Mouse (Mus musculus): ENCODE measurements at regions not wholly inside any gene's neighbourhood (a gene's known extent, or its start where the extent isn't known, plus 50 kb on each side); places are given as distances from the start of the nearest gene placed in this dataset.
A peak's percentile ranks its signal among the peaks of the same experiment; 100 is the strongest.

DNA sequence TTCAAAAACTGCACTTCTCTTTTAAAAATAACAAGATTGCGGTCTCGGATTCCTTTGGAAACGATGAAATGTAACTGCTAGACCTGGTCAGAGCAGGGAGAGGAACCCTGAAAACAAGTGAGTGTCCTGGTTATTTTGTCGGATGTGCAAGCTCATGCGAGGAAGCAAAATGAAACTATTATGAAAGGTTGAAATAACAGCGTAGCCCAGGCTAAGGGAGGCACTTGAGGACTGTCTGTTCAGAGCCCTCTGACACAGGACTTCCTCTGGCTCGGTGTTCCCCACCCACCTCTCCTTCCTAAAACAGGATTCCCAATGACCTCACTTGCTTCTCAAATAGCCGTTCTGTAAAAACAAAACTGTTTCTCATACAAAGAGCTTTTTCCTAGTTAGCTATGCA, 51.3 kb upstream of the S1pr1 start:
- peak in 1 of 2 experiments; percentile 30; a peak in 1 of 4 replicates for ATAC-seq (replicated peaks in 1 of 2; ENCODE audit: insufficient read depth in 1 of 2, low FRiP score in 2 of 2, low TSS enrichment in 1 of 2, low read depth in 1 of 2, poor library complexity in 2 of 2, severe bottlenecking in 2 of 2)

DNA sequence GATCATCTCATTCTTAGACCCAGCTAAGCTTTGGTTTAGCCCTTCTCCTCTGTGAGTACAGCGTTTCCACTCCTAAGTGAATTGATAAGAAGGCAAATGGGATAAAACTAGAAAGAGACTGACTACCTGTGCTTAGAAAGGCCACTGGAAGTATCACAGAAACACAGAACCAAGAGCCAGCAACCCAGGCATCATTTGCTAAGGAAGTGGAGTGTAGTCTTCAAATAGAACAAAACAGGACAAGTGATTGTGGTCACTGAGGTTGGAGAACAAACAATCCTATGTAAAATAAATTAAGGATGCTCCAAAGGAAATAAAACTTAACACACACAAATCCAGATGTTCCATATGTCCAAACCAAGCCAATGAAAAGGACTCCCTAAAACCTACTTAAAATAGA, 53.4 kb upstream of the S1pr1 start:
- no peak for ATAC-seq (replicated peaks in 1 of 2; ENCODE audit: insufficient read depth in 1 of 2, low FRiP score in 2 of 2, low TSS enrichment in 1 of 2, low read depth in 1 of 2, poor library complexity in 2 of 2, severe bottlenecking in 2 of 2)

DNA sequence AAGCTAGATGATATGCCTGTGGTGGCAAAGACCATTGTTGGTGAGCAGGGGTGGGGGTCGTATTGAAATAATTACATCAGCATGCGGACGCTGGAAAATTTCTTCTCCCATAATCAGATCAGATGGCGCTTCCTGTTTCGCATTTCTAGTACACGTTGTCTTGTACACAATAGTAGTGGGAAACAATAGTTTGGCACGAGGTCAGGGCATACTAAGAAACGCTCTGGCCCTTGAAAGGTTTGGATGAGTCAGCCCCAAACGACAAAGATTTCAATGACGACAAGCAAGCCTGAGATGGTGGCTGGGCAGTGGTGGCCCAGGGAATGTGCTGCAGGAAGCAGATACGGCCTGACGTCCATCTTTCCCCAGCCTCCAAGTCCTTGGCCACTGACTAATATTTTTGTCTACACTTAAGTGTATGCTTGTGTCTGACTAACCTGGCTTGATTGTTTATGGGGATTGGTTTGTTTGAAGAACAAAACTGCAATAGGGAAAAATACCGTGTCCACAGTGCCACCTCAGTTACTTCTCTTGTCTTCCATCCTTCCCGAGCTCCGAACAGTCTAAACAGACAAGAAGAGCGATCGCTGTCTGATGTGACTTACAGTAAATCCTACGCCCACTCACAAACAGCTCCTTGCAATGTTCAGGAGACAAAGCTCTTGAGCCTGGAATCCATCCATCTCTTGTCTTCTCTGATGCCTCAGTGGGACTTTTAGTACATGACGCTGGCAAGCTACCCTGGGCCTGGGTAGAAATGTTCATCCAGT, 54.1 kb upstream of the S1pr1 start:
- no peak for ATAC-seq (replicated peaks in 1 of 2; ENCODE audit: insufficient read depth in 1 of 2, low FRiP score in 2 of 2, low TSS enrichment in 1 of 2, low read depth in 1 of 2, poor library complexity in 2 of 2, severe bottlenecking in 2 of 2)

DNA sequence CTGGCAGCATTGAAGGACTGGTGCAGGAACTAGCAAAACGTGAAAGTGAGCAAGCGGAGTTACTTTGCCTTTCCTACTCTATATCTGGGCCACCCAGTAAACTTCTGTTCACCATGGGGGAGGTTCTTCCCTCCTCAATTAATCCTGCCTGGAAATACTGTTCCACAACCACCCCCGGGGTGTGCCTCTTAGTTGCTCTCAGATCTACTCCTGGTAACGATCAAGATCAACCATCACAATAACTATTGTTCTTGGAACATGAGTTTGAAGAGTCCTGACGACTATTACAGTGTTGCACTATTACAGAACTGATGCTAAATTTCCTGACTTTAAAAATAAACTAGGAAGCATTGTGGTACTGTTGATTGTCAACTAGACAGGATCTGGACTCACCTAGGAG, 57.8 kb upstream of the S1pr1 start:
- ATAC-seq (replicated peaks in 1 of 2; ENCODE audit: insufficient read depth in 1 of 2, low FRiP score in 2 of 2, low TSS enrichment in 1 of 2, low read depth in 1 of 2, poor library complexity in 2 of 2, severe bottlenecking in 2 of 2): no peak

DNA sequence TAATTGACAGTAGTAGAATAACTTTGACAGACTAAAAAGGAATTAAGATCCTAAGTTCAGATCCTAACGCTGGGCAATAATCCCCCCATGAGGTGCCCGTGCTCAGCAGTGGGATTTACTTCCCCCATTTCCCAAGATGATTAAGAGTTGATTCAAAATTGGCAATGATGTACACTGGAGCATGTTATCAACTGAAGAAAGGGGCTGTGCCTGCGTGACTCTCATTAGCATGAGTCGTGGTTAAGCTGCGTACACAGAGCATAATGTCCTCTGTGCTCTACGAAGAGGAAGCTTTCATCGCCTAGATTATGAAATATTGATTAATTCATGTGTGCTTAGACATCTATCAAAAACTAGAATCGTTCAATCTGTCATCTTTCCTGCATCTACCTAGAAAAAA, 59.4 kb upstream of the S1pr1 start:
- no peak for ATAC-seq (replicated peaks in 1 of 2; ENCODE audit: insufficient read depth in 1 of 2, low FRiP score in 2 of 2, low TSS enrichment in 1 of 2, low read depth in 1 of 2, poor library complexity in 2 of 2, severe bottlenecking in 2 of 2)

DNA sequence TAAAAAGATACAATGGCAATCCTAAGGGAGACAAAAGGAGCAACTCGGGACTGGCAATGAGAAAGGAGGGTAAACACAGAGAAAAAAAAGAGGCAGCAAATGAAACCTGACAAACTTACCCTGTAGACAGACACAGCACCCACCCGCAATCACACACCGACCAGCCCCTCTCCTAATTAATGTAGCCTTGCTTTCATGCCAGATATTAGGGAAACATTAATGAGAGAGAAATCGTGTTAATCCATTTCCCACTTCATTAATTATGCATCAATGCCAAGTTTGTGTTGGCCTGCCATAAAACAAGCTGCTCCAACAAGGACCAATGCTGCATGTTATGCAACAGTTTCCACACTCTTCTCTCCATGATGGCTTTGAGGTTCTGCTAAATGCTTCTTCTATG, 59.9 kb upstream of the S1pr1 start:
- ATAC-seq (replicated peaks in 1 of 2; ENCODE audit: insufficient read depth in 1 of 2, low FRiP score in 2 of 2, low TSS enrichment in 1 of 2, low read depth in 1 of 2, poor library complexity in 2 of 2, severe bottlenecking in 2 of 2): no peak

DNA sequence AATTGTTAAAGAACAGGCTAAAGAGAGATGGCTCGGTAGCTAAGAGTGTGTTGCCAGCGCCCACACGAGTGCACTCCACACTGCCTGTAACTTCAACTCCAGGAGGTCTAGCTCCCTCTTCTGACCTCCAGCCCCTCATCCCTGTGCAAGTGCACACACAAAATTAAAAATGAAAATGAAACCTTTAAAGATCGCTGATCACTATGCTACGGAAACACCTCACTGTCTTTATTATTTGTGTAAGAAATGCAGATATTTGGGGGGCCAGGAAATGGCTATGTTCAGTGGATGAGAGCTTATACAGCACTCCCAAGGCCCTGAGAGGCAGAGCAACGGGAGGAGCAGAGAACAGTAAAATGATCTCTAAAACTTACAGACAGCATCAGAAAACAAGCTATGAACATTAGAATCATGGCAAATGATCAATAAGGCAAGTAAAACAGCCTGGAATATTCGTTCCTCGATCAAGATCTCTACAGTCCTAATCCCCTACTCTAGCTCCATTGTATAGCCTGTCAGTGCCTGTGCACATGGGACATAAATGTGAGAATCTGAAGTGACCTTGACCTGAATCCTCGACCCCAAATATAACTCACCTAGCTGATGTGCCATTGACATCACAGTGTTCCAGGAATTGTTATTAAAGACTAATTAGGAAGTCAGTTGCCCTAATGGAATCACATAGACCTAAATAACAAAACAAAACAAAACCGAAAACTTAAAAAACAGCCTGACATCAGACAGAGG, 64.4 kb upstream of the S1pr1 start:
- no peak for ATAC-seq (replicated peaks in 1 of 2; ENCODE audit: insufficient read depth in 1 of 2, low FRiP score in 2 of 2, low TSS enrichment in 1 of 2, low read depth in 1 of 2, poor library complexity in 2 of 2, severe bottlenecking in 2 of 2)

DNA sequence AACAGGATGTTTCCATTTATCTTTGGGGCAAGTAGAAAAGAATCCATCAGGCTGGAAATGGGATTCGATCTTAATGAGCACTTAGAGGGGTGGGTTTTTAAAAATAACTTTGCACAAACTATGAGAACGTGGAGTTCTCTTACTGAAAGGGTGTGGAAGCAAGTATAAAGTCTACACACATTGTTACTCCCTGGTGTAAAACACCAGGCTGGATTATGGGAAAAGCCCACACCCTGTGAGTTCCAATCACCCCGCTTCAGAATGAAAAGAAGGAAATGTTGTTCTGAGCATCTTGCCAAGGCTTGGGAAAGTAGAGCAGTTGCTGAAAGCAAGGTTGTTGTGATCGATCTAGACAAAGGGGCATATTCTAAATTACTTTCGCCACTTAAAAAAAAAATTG, 65.0 kb upstream of the S1pr1 start:
- no peak for ATAC-seq (replicated peaks in 1 of 2; ENCODE audit: insufficient read depth in 1 of 2, low FRiP score in 2 of 2, low TSS enrichment in 1 of 2, low read depth in 1 of 2, poor library complexity in 2 of 2, severe bottlenecking in 2 of 2)

DNA sequence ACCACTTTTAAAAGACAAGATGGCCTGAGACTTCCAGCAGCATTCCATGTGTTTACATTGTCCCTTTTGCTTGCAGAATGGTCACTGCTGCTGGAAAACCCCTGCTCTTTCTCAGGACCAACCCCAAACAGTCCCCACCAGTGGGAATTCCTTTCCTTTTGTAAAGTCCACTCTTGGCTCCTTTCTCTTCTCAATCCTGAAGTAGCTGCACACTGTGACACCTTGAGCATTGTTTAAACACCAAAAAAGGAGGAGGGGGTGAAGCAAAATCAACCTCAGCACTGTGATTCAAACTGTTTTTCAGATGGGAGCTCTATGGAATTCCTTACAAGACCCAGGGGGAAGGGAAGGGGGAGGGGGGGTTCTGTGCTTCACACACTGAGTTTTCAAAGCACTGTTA, 67.9 kb upstream of the S1pr1 start:
- ATAC-seq (replicated peaks in 1 of 2; ENCODE audit: insufficient read depth in 1 of 2, low FRiP score in 2 of 2, low TSS enrichment in 1 of 2, low read depth in 1 of 2, poor library complexity in 2 of 2, severe bottlenecking in 2 of 2): no peak

DNA sequence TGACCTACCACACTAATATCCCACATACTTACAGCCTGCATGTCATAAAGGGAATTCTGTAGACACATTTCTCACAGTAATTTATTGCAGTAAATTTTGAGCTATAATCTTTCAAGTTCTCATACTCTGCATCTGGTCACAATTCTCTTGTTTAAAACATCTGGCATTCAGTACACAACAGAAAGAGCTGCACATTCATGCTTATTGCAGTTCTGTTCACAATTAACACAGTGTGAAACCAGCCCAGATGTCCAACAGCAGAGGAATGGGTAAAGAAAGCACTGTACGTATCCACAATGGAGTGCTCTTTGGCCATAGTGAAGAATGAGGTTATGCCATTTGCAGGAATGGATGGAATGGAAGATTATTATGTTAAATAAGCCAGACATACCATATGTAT, 72.5 kb upstream of the S1pr1 start:
- ATAC-seq (replicated peaks in 1 of 2; ENCODE audit: insufficient read depth in 1 of 2, low FRiP score in 2 of 2, low TSS enrichment in 1 of 2, low read depth in 1 of 2, poor library complexity in 2 of 2, severe bottlenecking in 2 of 2): no peak

DNA sequence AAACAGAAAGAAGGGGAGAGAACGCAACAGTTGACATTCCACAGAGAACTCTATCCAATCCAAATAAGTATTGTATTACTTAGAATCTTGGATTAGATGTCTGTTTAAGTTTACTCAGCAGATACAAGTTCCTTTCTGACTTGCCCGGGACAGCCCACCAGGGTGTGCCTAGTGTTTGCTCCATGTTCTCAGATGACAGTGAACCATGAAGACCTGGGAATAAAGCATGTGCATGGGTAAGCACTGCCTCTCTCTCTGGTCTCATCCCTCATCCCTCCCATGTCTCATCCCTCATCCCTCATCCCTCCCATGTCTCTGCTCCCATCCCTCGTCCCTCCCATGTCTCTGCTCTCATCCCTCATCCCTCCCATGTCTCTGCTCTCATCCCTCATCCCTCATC, 73.7 kb upstream of the S1pr1 start:
- ATAC-seq (replicated peaks in 1 of 2; ENCODE audit: insufficient read depth in 1 of 2, low FRiP score in 2 of 2, low TSS enrichment in 1 of 2, low read depth in 1 of 2, poor library complexity in 2 of 2, severe bottlenecking in 2 of 2): no peak

DNA sequence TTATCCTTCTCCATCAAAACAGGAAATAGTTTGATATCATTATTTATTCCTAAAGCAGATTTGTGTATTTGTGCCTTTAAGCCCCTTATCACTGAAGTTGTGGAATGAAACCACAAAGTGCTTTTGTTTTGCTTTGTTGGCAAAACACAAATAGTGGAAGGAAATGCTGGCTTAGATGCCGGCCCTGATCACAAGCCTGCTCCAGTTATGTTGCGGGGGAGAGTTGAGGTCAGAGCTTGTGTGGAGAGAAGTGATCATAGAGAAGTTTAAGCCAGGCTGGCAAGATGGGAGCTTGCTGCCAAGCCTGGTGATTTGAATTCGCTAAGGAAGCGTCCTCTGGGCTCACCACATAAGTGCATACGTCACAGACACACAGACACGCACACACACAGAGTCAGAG, 74.2 kb upstream of the S1pr1 start:
- peak; percentile 30 to 73; a peak in 3 of 4 replicates for ATAC-seq (replicated peaks in 1 of 2; ENCODE audit: insufficient read depth in 1 of 2, low FRiP score in 2 of 2, low TSS enrichment in 1 of 2, low read depth in 1 of 2, poor library complexity in 2 of 2, severe bottlenecking in 2 of 2)

DNA sequence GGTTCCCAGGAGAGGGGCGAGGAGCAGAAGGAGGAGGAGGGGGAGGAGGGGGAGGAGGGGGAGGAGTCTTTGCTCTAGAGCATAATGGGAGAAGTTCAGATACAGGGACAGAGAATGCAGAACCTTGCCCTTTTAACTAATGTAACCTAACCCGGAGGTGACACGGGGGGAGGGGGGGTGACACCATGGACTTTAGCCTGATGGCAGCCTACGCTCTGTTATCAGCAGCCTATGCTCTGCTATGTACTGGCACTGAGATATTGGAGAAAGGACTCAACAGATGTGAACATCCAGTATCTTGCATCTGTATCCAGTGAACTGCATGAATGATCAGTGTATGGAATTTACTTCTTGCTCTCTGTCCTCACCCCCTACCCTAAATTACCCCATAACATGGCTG, 77.7 kb upstream of the S1pr1 start:
- no peak for ATAC-seq (replicated peaks in 1 of 2; ENCODE audit: insufficient read depth in 1 of 2, low FRiP score in 2 of 2, low TSS enrichment in 1 of 2, low read depth in 1 of 2, poor library complexity in 2 of 2, severe bottlenecking in 2 of 2)

DNA sequence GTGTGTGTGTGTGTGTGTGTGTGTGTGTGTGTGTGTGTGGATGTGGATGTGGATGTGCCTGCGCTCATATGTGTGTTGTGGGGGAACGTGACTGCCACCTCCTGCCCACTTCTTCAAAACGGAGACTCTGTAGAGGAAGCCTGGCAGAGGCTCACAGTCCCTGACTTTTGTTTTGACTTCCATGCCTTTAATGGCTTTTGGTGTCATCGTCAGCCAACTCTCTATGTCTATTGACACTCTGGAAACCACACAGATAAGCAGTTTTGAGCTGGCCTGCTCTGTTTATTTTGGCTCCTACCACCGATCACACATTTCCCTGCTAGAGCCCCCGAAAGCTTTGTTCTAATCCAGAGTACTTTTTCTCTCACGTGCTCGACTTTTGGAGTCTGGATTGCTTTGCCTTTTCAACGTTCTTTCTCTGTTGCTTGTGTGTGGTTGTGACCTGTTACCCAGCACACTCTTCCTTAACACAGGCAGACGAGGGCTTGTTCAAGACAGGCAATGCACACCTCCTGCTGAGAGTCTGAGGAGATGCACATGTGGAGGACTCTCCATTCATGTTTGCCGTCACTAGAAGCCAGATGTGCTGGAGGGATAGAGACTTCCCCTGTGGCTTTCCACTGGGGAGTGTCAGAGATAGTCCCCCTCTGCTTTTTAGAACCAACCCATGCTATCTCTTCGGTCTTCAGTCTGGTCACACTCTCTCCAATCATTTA, 78.6 kb upstream of the S1pr1 start:
- ATAC-seq (replicated peaks in 1 of 2; ENCODE audit: insufficient read depth in 1 of 2, low FRiP score in 2 of 2, low TSS enrichment in 1 of 2, low read depth in 1 of 2, poor library complexity in 2 of 2, severe bottlenecking in 2 of 2): peak; percentile 75 to 77

DNA sequence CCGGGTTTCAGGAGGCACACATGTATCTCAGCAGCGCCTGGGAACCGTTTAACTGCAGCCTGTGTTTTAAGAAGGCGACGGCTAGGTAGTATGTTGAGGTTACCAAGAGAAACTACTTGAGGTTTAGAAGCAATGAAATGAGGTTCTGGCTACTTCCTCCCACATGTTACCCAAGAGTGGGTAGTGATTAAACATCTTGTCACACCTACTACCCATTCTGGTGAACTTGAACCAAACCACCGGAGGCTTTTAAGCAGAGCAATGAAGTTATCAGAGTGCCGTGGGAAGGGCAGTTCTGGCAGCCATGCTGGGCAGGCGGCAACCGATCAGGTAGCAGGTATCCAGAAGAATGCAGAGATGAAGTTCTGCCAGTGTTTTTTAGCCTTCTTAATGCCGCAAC, 84.5 kb upstream of the S1pr1 start:
- ATAC-seq (replicated peaks in 1 of 2; ENCODE audit: insufficient read depth in 1 of 2, low FRiP score in 2 of 2, low TSS enrichment in 1 of 2, low read depth in 1 of 2, poor library complexity in 2 of 2, severe bottlenecking in 2 of 2): peak; percentile 82 to 83

DNA sequence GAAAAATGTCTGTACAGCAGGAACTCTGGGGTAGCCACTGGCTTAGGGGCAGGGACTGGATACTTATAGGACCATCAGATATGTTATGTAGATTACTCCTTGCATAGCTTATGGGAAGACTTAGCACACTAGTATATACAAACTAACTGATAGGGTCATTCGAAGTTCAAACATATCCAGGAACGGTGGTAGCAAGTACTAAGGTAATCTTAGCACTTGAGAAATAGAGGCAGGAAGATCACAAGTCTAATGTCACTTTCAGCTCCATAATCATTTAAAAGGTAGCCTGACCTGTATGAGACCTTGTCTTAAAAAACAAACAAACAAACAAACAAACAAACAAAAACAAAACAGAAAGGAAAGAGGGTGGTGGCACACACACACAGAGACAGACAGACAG, 85.1 kb upstream of the S1pr1 start:
- no peak for ATAC-seq (replicated peaks in 1 of 2; ENCODE audit: insufficient read depth in 1 of 2, low FRiP score in 2 of 2, low TSS enrichment in 1 of 2, low read depth in 1 of 2, poor library complexity in 2 of 2, severe bottlenecking in 2 of 2)

DNA sequence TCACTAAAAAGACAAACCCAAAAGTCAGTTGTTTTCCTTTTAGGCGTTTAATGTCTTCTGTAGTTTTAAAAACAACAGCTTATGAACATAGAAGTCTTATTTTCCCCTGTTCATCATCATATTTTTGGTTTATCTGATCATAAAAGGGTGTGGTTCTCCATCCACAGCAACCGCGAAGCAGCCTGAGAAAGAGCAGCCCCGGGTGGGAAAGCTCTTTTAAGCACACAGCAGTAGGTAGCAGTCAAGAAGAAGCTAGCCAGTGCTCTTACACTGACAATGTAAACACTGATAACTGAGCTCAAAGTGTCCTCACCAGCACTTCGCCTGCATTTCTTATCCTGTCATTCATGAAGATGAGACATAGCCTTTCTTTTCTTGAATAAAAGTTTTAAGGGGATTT, 86.0 kb upstream of the S1pr1 start:
- no peak for ATAC-seq (replicated peaks in 1 of 2; ENCODE audit: insufficient read depth in 1 of 2, low FRiP score in 2 of 2, low TSS enrichment in 1 of 2, low read depth in 1 of 2, poor library complexity in 2 of 2, severe bottlenecking in 2 of 2)

DNA sequence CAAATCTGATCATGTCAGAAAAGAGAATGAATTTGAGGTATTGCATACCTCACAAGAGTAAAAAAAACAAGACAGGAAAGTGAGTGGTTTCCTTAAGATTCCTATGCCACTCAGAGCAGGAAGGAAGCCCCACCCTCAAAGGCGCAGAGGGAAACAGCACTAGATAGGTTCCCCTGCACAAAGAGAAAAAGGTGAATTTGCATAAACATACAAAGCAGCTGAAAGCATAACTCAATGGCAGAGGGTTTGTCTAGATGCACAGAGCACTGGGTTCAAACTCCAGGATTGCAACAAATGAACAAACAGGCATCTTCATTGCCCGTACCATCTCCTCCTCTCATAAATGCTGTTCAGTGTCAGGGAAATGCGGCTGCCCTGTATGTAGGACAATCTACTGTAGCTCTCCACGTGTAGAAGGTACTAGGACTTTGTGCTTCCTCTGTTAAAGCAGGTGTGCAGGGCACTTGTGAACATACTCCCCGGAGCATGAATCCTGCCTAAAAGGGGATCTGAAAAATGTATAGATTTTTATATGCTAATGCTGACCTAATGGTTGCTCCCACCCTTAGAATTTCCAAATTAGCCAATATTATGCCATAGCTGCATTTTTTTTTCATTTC, 85.9 kb upstream of the Dph5 start:
- peak; percentile 17 to 34; a peak in 3 of 4 replicates for ATAC-seq (replicated peaks in 1 of 2; ENCODE audit: insufficient read depth in 1 of 2, low FRiP score in 2 of 2, low TSS enrichment in 1 of 2, low read depth in 1 of 2, poor library complexity in 2 of 2, severe bottlenecking in 2 of 2)

All from hematopoietic stem cell, adult 5-6 weeks (primary cell).